Comparison of ENCODE assay signal across 8 mouse cellular contexts in the genomic region with DNA sequence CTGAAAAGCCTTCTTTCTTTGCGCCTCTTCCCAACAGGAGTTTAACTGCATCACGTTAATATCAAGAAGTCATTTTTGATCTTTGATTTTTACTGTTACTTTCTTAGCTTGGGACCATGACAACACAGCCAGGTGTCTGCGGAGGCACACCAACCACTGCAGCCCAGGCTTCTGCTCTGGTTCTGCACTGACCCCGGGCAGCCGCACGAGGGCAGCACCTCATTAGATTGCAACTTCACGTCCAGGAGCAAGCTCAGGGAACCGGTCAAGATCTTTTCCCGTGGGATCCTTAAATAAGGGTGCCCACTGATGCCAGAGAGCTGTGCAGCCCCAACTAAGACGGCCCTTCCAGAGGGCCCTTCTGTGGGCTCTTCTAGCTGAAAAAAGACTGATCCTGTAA.
A peak's percentile ranks its signal among the peaks of the same experiment; 100 is the strongest.
DNase-seq lines count a peak whose midpoint lies in the region; ATAC-seq and TF ChIP-seq lines count a peak whose summit lies in the region.

No protein-coding gene starts in this region.

- ATAC-seq in hindbrain, postnatal 0 days: no peak
- ATAC-seq in neural tube, embryonic 11.5 days (ENCODE audit: insufficient read depth, low FRiP score, low TSS enrichment): no peak

- 14% methylated on average over 10 of the region's 10 CpGs for WGBS in spleen, adult 2 months
- 10% methylated on average over 10 of the region's 10 CpGs for WGBS in hindbrain, postnatal 0 days
- 11% methylated on average over 10 of the region's 10 CpGs for WGBS in limb, embryonic 10.5 days
- 10% methylated on average over 10 of the region's 10 CpGs for WGBS in neural tube, embryonic 11.5 days

- peak; percentile 71 for TF ChIP-seq CTCF in spleen, adult 2 months (IDR thresholded peaks at IDR 0.05; ENCODE audit: extremely low read depth, insufficient read depth, insufficient read length, insufficient replicate concordance)
- TF ChIP-seq CTCF in hindbrain, postnatal 0 days (IDR thresholded peaks at IDR 0.05; ENCODE audit: low read depth): peak; percentile 86

- H3K4me3 ChIP-seq in spleen, adult 2 months (ENCODE audit: extremely low read depth, insufficient read depth, insufficient read length): no peak overlapping the region
- H3K4me3 ChIP-seq in hindbrain, postnatal 0 days (ENCODE audit: low read length): no peak overlapping the region
- H3K4me3 ChIP-seq in limb, embryonic 10.5 days: no peak overlapping the region
- no peak overlapping the region for H3K4me3 ChIP-seq in neural tube, embryonic 11.5 days (ENCODE audit: low read depth, low read length)

- H3K9ac ChIP-seq in hindbrain, postnatal 0 days (replicated peaks; ENCODE audit: low read length): no peak overlapping the region
- no peak overlapping the region for H3K9ac ChIP-seq in neural tube, embryonic 11.5 days (ENCODE audit: low read length)

- no peaks in the 10 kb centered on the region for H3K9me3 ChIP-seq in hindbrain, postnatal 0 days (ENCODE audit: low read length)
- H3K9me3 ChIP-seq in limb, embryonic 10.5 days (replicated peaks): no peaks in the 10 kb centered on the region
- H3K9me3 ChIP-seq in neural tube, embryonic 11.5 days (ENCODE audit: control insufficient read depth, low read length): no peaks in the 10 kb centered on the region

- no peak overlapping the region for H3K4me2 ChIP-seq in hindbrain, postnatal 0 days (ENCODE audit: low read depth, low read length)
- H3K4me2 ChIP-seq in neural tube, embryonic 11.5 days (ENCODE audit: low read depth): no peak overlapping the region

- H3K36me3 ChIP-seq in spleen, adult 2 months (ENCODE audit: control insufficient read depth, insufficient read depth, low read length): no peaks in the 10 kb centered on the region
- no peaks in the 10 kb centered on the region for H3K36me3 ChIP-seq in hindbrain, postnatal 0 days (ENCODE audit: insufficient read depth, low read length)
- H3K36me3 ChIP-seq in limb, embryonic 10.5 days: no peaks in the 10 kb centered on the region
- no peaks in the 10 kb centered on the region for H3K36me3 ChIP-seq in neural tube, embryonic 11.5 days (ENCODE audit: control insufficient read depth, insufficient read depth, low read length)

- TF ChIP-seq POLR2A in spleen, adult 2 months (IDR thresholded peaks at IDR 0.05; ENCODE audit: low read depth, low read length): no peak

- DNase-seq in spleen, adult 2 months (ENCODE audit: low read depth in 1 of 2, low spot score in 2 of 2): peak in 1 of 2 experiments; percentile 22
- DNase-seq in spleen, adult 12 weeks (ENCODE audit: low spot score): no peak
- peak; percentile 90 for DNase-seq in cerebellum, postnatal 14 days
- DNase-seq in frontal cortex, postnatal 36 days (ENCODE audit: low spot score in 2 of 2): peak; percentile 78 to 84
- DNase-seq in hindbrain, postnatal 0 days (ENCODE audit: low spot score): peak; percentile 78
- DNase-seq in limb, embryonic 10.5 days (ENCODE audit: low spot score): peak; percentile 77
- peak; percentile 70 for DNase-seq in neural tube, embryonic 11.5 days (ENCODE audit: low spot score)
- DNase-seq in urinary bladder, adult 2 months (ENCODE audit: low spot score): peak; percentile 41

- H3K27me3 ChIP-seq in spleen, adult 2 months (ENCODE audit: control insufficient read depth, insufficient read depth, low read length): no peaks in the 10 kb centered on the region
- no peaks in the 10 kb centered on the region for H3K27me3 ChIP-seq in hindbrain, postnatal 0 days (ENCODE audit: insufficient read depth, low read length)
- no peaks in the 10 kb centered on the region for H3K27me3 ChIP-seq in limb, embryonic 10.5 days (ENCODE audit: low read depth, poor library complexity, severe bottlenecking)
- no peaks in the 10 kb centered on the region for H3K27me3 ChIP-seq in neural tube, embryonic 11.5 days (ENCODE audit: control insufficient read depth, insufficient read depth, low read length)

- H3K4me1 ChIP-seq in spleen, adult 2 months (ENCODE audit: control insufficient read depth, insufficient read depth, insufficient read length): no peaks in the 10 kb centered on the region
- 0 out of 2 replicates have a peak, but pooled peaks cover 3% of the 10 kb centered on the region for H3K4me1 ChIP-seq in hindbrain, postnatal 0 days (ENCODE audit: insufficient read depth, low read length)
- peaks cover 2% of the 10 kb centered on the region; the same call in 1 of the 2 replicates for H3K4me1 ChIP-seq in limb, embryonic 10.5 days
- H3K4me1 ChIP-seq in neural tube, embryonic 11.5 days (ENCODE audit: control insufficient read depth, insufficient read depth, low read length): no peaks in the 10 kb centered on the region

- no peak overlapping the region for H3K27ac ChIP-seq in spleen, adult 2 months (ENCODE audit: insufficient read depth, low read length)
- H3K27ac ChIP-seq in hindbrain, postnatal 0 days: 0 out of 2 replicates have a peak overlapping the region, but pooled peaks have one; percentile 46
- no peak overlapping the region for H3K27ac ChIP-seq in limb, embryonic 10.5 days
- H3K27ac ChIP-seq in neural tube, embryonic 11.5 days (ENCODE audit: low read depth, low read length): no peak overlapping the region
